Mouse (Mus musculus) embryonic facial prominence, embryonic 14.5 days (tissue): Measurements from ENCODE around the gene Irf2bpl. TPM values are rescaled to one million over a fixed set of nuclear protein-coding genes. Genes with fewer than 3 reads are reported as not detected.

Experiments used
- ATAC-seq: fragments of 200-750 bp; cut with Nextera tagmentation; 2 replicates; pipeline ENCODE4 v1.8.0; 2017; ENCODE audit warnings: low read depth, moderate number of reproducible peaks, moderate TSS enrichment
- DNase-seq: peaks from one replicate; pipeline ENCODE4 v3.0.0-alpha.2; 2015; ENCODE audit warnings: low spot score
- H3K27ac ChIP-seq: fragments of 300-500 bp; sonication (generic); replicated peaks from 2 replicates; pipeline ENCODE4 v1.5.1; 2014; ENCODE audit warnings: low read depth, mild to moderate bottlenecking, low read length, moderate library complexity
- H3K27me3 ChIP-seq: fragments of 300-500 bp; sonication (generic); replicated peaks from 2 replicates; pipeline ENCODE4 v1.6.1; 2014; ENCODE audit warnings: low read length; ENCODE audit not compliant: control insufficient read depth, insufficient read depth
- H3K36me3 ChIP-seq: fragments of 300-500 bp; sonication (generic); 2 replicates; pipeline ENCODE4 v1.6.1; 2014; ENCODE audit warnings: low read length, mixed read lengths; ENCODE audit not compliant: control insufficient read depth, insufficient read depth
- H3K4me1 ChIP-seq: fragments of 300-500 bp; sonication (generic); 2 replicates; pipeline ENCODE4 v1.6.1; 2014; ENCODE audit warnings: antibody characterized with exemption, low read length; ENCODE audit not compliant: control insufficient read depth, insufficient read depth
- H3K4me2 ChIP-seq: fragments of 300-500 bp; sonication (generic); 2 replicates; pipeline ENCODE4 v1.6.1; 2014; ENCODE audit warnings: low read depth, mild to moderate bottlenecking, low read length, moderate library complexity, mixed read lengths
- H3K4me3 ChIP-seq: fragments of 300-500 bp; sonication (generic); 2 replicates; pipeline ENCODE4 v1.5.1; 2014; ENCODE audit warnings: low read depth, mild to moderate bottlenecking, low read length
- H3K9ac ChIP-seq: fragments of 300-500 bp; sonication (generic); 2 replicates; pipeline ENCODE4 v1.6.1; 2014; ENCODE audit warnings: low read depth, mild to moderate bottlenecking, low read length, moderate library complexity, mixed read lengths
- H3K9me3 ChIP-seq: fragments of 300-500 bp; sonication (generic); 2 replicates; pipeline ENCODE4 v1.6.1; 2016; ENCODE audit warnings: low read length; ENCODE audit not compliant: control insufficient read depth
- WGBS: fragments of 180-500 bp; shearing (Covaris S2); extraction: QIAGEN DNeasy Blood & Tissue Kit; methylation state at CpG from one replicate; pipeline ENCODE4 v1.1.7; 2014; 5-methylcytosine and 5-hydroxymethylcytosine counted together
- polyA plus RNA-seq: library from polyadenylated mRNA; unstranded; fragments of >200 nt; fragmentation: Nextera tagmentation; extraction: Ambion mirVana; gene quantifications from 2 replicates; pipeline ENCODE4 v1.2.1, GENCODE M21; 2014

Gene Irf2bpl
- polyA plus RNA-seq: 33.5 and 33.8 TPM in 2 replicates

GRCm38 (mm10) chr12:86884197-86885058, at the start of gene Irf2bpl:
Irf2bpl (minus strand) TSS chr12:86884798.
- H3K27ac ChIP-seq: peak within 1 kb of the TSS; percentile 100
- H3K4me2 ChIP-seq: peak within 1 kb of the TSS; percentile 98
- peak within 1 kb of the TSS; percentile 92 for H3K9ac ChIP-seq
- peaks cover 11% of the 10 kb centered on the region for H3K36me3 ChIP-seq
- ATAC-seq: peak; percentile 86
- no peaks in the 10 kb centered on the region for H3K9me3 ChIP-seq
- DNase-seq: peak; percentile 99
- peak within 1 kb of the TSS; percentile 73 for H3K4me3 ChIP-seq
- H3K27me3 ChIP-seq: 0 out of 2 replicates have a peak, but pooled peaks cover 3% of the 10 kb centered on the region
- under 1% methylated on average over 33 of the region's 82 CpGs for WGBS
- peaks cover 40% of the 10 kb centered on the region for H3K4me1 ChIP-seq

GRCm38 (mm10) chr12:86932575-86932952, 48.0 kb upstream of the Irf2bpl start:
- ATAC-seq (no peak), DNase-seq (no peak)
- WGBS: 36% methylated on average over 6 of the region's 6 CpGs

GRCm38 (mm10) chr12:86931919-86932574, 47.4 kb upstream of the Irf2bpl start:
- Histone ChIP-seq H3K9ac (no peak overlapping the region), H3K4me2 (no peak overlapping the region), H3K4me1 (peaks cover 11% of the 10 kb centered on the region; the same call in 1 of the 2 replicates), H3K27ac (no peak overlapping the region), H3K9me3 (peaks cover 4% of the 10 kb centered on the region; the same call in 1 of the 2 replicates), H3K4me3 (no peak overlapping the region), H3K27me3 (no peaks in the 10 kb centered on the region), H3K36me3 (no peaks in the 10 kb centered on the region)
- WGBS: 18% methylated on average over 7 of the region's 7 CpGs
- DNase-seq (no peak), ATAC-seq (no peak)

More at GRCm38 (mm10) chr12:86932575-86932952, 48.0 kb upstream of the Irf2bpl start:
- Histone ChIP-seq H3K4me2 (no peak overlapping the region), H3K9ac (no peak overlapping the region), H3K27ac (no peak overlapping the region), H3K27me3 (no peaks in the 10 kb centered on the region), H3K4me1 (peaks cover 11% of the 10 kb centered on the region; the same call in 1 of the 2 replicates), H3K4me3 (no peak overlapping the region), H3K9me3 (peaks cover 4% of the 10 kb centered on the region; the same call in 1 of the 2 replicates), H3K36me3 (no peaks in the 10 kb centered on the region)

- no peak overlapping the region for H3K4me2 ChIP-seq
Observed at GRCm38 (mm10) chr12:86930934-86931729, 46.5 kb upstream of the Irf2bpl start.

GRCm38 (mm10) chr12:86923837-86924236, 39.2 kb upstream of the Irf2bpl start:
- DNase-seq (peak; percentile 81), ATAC-seq (peak; percentile 81)
- Histone ChIP-seq H3K9me3 (peaks cover 4% of the 10 kb centered on the region; the same call in 1 of the 2 replicates), H3K9ac (no peak overlapping the region), H3K4me2 (no peak overlapping the region), H3K4me1 (peaks cover 4% of the 10 kb centered on the region; the same call in 1 of the 2 replicates), H3K27ac (no peak overlapping the region), H3K27me3 (no peaks in the 10 kb centered on the region), H3K4me3 (no peak overlapping the region), H3K36me3 (no peaks in the 10 kb centered on the region)
- WGBS: 0% methylated on average over 5 of the region's 5 CpGs

More at GRCm38 (mm10) chr12:86930934-86931729, 46.5 kb upstream of the Irf2bpl start:
- no peak for ATAC-seq
- DNase-seq: no peak
- no peak overlapping the region for H3K4me3 ChIP-seq
- peaks cover 11% of the 10 kb centered on the region; the same call in 1 of the 2 replicates for H3K4me1 ChIP-seq
- H3K27ac ChIP-seq: no peak overlapping the region
- WGBS: 80% methylated on average over 6 of the region's 6 CpGs
- no peaks in the 10 kb centered on the region for H3K27me3 ChIP-seq
- no peak overlapping the region for H3K9ac ChIP-seq
- no peaks in the 10 kb centered on the region for H3K36me3 ChIP-seq
- peaks cover 4% of the 10 kb centered on the region; the same call in 1 of the 2 replicates for H3K9me3 ChIP-seq

GRCm38 (mm10) chr12:86918983-86919722, 34.6 kb upstream of the Irf2bpl start:
- Histone ChIP-seq H3K4me3 (no peak overlapping the region), H3K27me3 (no peaks in the 10 kb centered on the region), H3K27ac (peak overlapping the region; percentile 61; the same call in 1 of the 2 replicates), H3K9ac (no peak overlapping the region), H3K4me1 (peaks cover 8% of the 10 kb centered on the region; the same call in 1 of the 2 replicates), H3K36me3 (no peaks in the 10 kb centered on the region), H3K9me3 (no peaks in the 10 kb centered on the region), H3K4me2 (no peak overlapping the region)
- DNase-seq (no peak), ATAC-seq (no peak)
- 68% methylated on average over 17 of the region's 17 CpGs for WGBS

- no peak overlapping the region for H3K4me2 ChIP-seq
- WGBS: 28% methylated on average over 11 of the region's 11 CpGs
- peaks cover 8% of the 10 kb centered on the region; the same call in 1 of the 2 replicates for H3K4me1 ChIP-seq
- peak; percentile 42; the same call in 1 of the 2 replicates for ATAC-seq
- H3K27me3 ChIP-seq: no peaks in the 10 kb centered on the region
- H3K27ac ChIP-seq: peak overlapping the region; percentile 61; the same call in 1 of the 2 replicates
- no peaks in the 10 kb centered on the region for H3K36me3 ChIP-seq
- H3K9me3 ChIP-seq: no peaks in the 10 kb centered on the region
- H3K9ac ChIP-seq: 0 out of 2 replicates have a peak overlapping the region, but pooled peaks have one; percentile 2
- peak; percentile 42 for DNase-seq
- H3K4me3 ChIP-seq: no peak overlapping the region
Observed at GRCm38 (mm10) chr12:86918361-86918967, 33.9 kb upstream of the Irf2bpl start.
